Mouse (Mus musculus) urinary bladder, postnatal 0 days (tissue): ENCODE results near the gene Gtf3c3. TPM values are rescaled to one million over a fixed set of nuclear protein-coding genes. Genes with fewer than 3 reads are reported as not detected.

Experiments used
- polyA plus RNA-seq: library from polyadenylated mRNA; unstranded; fragments of >200 nt; fragmentation: Nextera tagmentation; extraction: Ambion mirVana; gene quantifications from 2 replicates; pipeline ENCODE4 v1.2.1, GENCODE M21; 2015

Gene Gtf3c3
- 8.9 and 10.7 TPM in 2 replicates for polyA plus RNA-seq

GRCm38 (mm10) chr1:54438340-54439079 is at the start of gene Gtf3c3:
Gene Gtf3c3, minus strand, starts transcription at chr1:54438971.

Other genes with a start within 250 kb of the Gtf3c3 start
- gene Hecw2, start 243.8 kb downstream of the Gtf3c3 start, polyA plus RNA-seq = 0.72 and 0.75 TPM in 2 replicates
- 0.08 TPM in 1 of 2 replicates, not detected in the other for gene Ccdc150, start 188.3 kb downstream of the Gtf3c3 start, polyA plus RNA-seq
- 8.1 and 9.0 TPM in 2 replicates for gene Pgap1, start 118.7 kb upstream of the Gtf3c3 start, polyA plus RNA-seq